In genomic region chr15:78720094-78720493, GRCm38 (mm10) we compare ENCODE assay signal across 9 mouse cellular contexts. TPM values are rescaled to one million over a fixed set of nuclear protein-coding genes. Genes with fewer than 3 reads are reported as not detected.
DNase-seq lines count a peak whose midpoint lies in the region; ATAC-seq and TF ChIP-seq lines count a peak whose summit lies in the region.
"Had no signal": no experiment of that assay in that cellular context is flagged by ENCODE, and none has a peak within 500 bp of the region (broad histone marks: within the 10 kb centered on the region; RNA-seq: fewer than 3 reads in every experiment).

No protein-coding gene starts in this region.

- TF ChIP-seq EP300 in liver, postnatal 0 days (IDR thresholded peaks at IDR 0.05; ENCODE audit: low read depth): no peak

- WGBS in hindbrain, embryonic 12.5 days: 2% methylated on average over 15 of the region's 16 CpGs
- WGBS in liver, postnatal 0 days (ENCODE audit: insufficient replicate concordance): 2% methylated on average over 16 of the region's 16 CpGs
- 2% methylated on average over 16 of the region's 16 CpGs for WGBS in neural tube, embryonic 13.5 days

- peak overlapping the region; percentile 33 for H3K4me2 ChIP-seq in hindbrain, embryonic 12.5 days (replicated peaks)
- no peak overlapping the region for H3K4me2 ChIP-seq in liver, postnatal 0 days (ENCODE audit: low read depth, low read length)
- peak overlapping the region; percentile 83; the same call in 1 of the 2 replicates for H3K4me2 ChIP-seq in neural tube, embryonic 13.5 days

- DNase-seq in left cerebral cortex, adult 18-20 months (ENCODE audit: low spot score in 2 of 2): peak; percentile 76 to 86
- DNase-seq in left cerebral cortex, adult 11 months (ENCODE audit: low spot score): no peak
- DNase-seq in liver, postnatal 0 days: peak; percentile 66
- peak; percentile 74 for DNase-seq in thymus, postnatal 25 days

- no peak overlapping the region for H3K27ac ChIP-seq in bone marrow macrophage, adult 2 months (ENCODE audit: insufficient read depth, low read depth, low read length)
- no peak overlapping the region for H3K27ac ChIP-seq in embryonic fibroblast, embryonic 13.5 days (ENCODE audit: insufficient read depth, low read length)
- H3K27ac ChIP-seq in hindbrain, embryonic 12.5 days: no peak overlapping the region
- H3K27ac ChIP-seq in liver, postnatal 0 days (ENCODE audit: low read depth): no peak overlapping the region
- H3K27ac ChIP-seq in neural tube, embryonic 13.5 days (replicated peaks): no peak overlapping the region

- no peak overlapping the region for H3K4me3 ChIP-seq in bone marrow macrophage, adult 2 months (ENCODE audit: insufficient read depth, low read length)
- H3K4me3 ChIP-seq in embryonic fibroblast, embryonic 13.5 days (ENCODE audit: insufficient read depth, low read length): no peak overlapping the region
- H3K4me3 ChIP-seq in hindbrain, embryonic 12.5 days: no peak overlapping the region
- H3K4me3 ChIP-seq in liver, postnatal 0 days (ENCODE audit: low read depth, low read length): no peak overlapping the region
- no peak overlapping the region for H3K4me3 ChIP-seq in neural tube, embryonic 13.5 days
- H3K4me3 ChIP-seq: erythroblast, embryonic 14.5 days had no signal

- H3K27me3 ChIP-seq in hindbrain, embryonic 12.5 days: peaks cover 65% of the 10 kb centered on the region
- peaks cover 62% of the 10 kb centered on the region for H3K27me3 ChIP-seq in liver, postnatal 0 days (ENCODE audit: insufficient read depth, low read length)
- peaks cover 42% of the 10 kb centered on the region for H3K27me3 ChIP-seq in neural tube, embryonic 13.5 days

- H3K9ac ChIP-seq in hindbrain, embryonic 12.5 days: no peak overlapping the region
- H3K9ac ChIP-seq in liver, postnatal 0 days (replicated peaks): no peak overlapping the region
- no peak overlapping the region for H3K9ac ChIP-seq in neural tube, embryonic 13.5 days

- TF ChIP-seq CTCF in bone marrow macrophage, adult 2 months (IDR thresholded peaks at IDR 0.05; ENCODE audit: low read depth, low read length): peak; percentile 39; the same call in 1 of the 2 replicates
- peak; percentile 60 for TF ChIP-seq CTCF in embryonic fibroblast, embryonic 13.5 days (IDR thresholded peaks at IDR 0.05; ENCODE audit: borderline replicate concordance, insufficient read depth, low read length)
- peak; percentile 77 for TF ChIP-seq CTCF in liver, postnatal 0 days (IDR thresholded peaks at IDR 0.05; ENCODE audit: low read depth)

- no peak for ATAC-seq in hindbrain, embryonic 12.5 days (ENCODE audit: low FRiP score)
- no peak for ATAC-seq in liver, postnatal 0 days
- peak; percentile 13; the same call in 1 of the 2 replicates for ATAC-seq in neural tube, embryonic 13.5 days (ENCODE audit: low read depth)

- TF ChIP-seq POLR2A in bone marrow macrophage, adult 2 months (IDR thresholded peaks at IDR 0.05; ENCODE audit: borderline replicate concordance, low read depth, low read length): no peak
- TF ChIP-seq POLR2A in embryonic fibroblast, embryonic 13.5 days (IDR thresholded peaks at IDR 0.05; ENCODE audit: low read depth, low read length): no peak

- H3K4me1 ChIP-seq in bone marrow macrophage, adult 2 months (ENCODE audit: control insufficient read depth, insufficient read depth, low read length): peaks cover 7% of the 10 kb centered on the region
- no peaks in the 10 kb centered on the region for H3K4me1 ChIP-seq in embryonic fibroblast, embryonic 13.5 days (ENCODE audit: control insufficient read depth, insufficient read depth, low read length)
- H3K4me1 ChIP-seq in hindbrain, embryonic 12.5 days: peaks cover 37% of the 10 kb centered on the region
- 0 out of 2 replicates have a peak, but pooled peaks cover 4% of the 10 kb centered on the region for H3K4me1 ChIP-seq in liver, postnatal 0 days (ENCODE audit: insufficient read depth)
- peaks cover 53% of the 10 kb centered on the region for H3K4me1 ChIP-seq in neural tube, embryonic 13.5 days (replicated peaks)

- H3K36me3 ChIP-seq in hindbrain, embryonic 12.5 days: no peaks in the 10 kb centered on the region
- no peaks in the 10 kb centered on the region for H3K36me3 ChIP-seq in liver, postnatal 0 days (replicated peaks; ENCODE audit: insufficient read depth, low read length)
- H3K36me3 ChIP-seq in neural tube, embryonic 13.5 days: no peaks in the 10 kb centered on the region

- H3K9me3 ChIP-seq in hindbrain, embryonic 12.5 days (replicated peaks): no peaks in the 10 kb centered on the region
- no peaks in the 10 kb centered on the region for H3K9me3 ChIP-seq in liver, postnatal 0 days (ENCODE audit: low read length)
- no peaks in the 10 kb centered on the region for H3K9me3 ChIP-seq in neural tube, embryonic 13.5 days

RNA-seq across cellular contexts. Expression of gene Elfn2, which starts 1.5 kb away (rescaled TPM):
- 100 to 1,000 TPM; 165 to 168 TPM for total RNA-seq in left cerebral cortex, adult 18-20 months (2021)
- not detected in 2 replicates for polyA plus RNA-seq in bone marrow macrophage, adult 2 months (2012; ENCODE audit: insufficient read depth, insufficient read length, missing spikeins)
- not detected in 2 replicates for polyA plus RNA-seq in embryonic fibroblast, embryonic 13.5 days (2011; ENCODE audit: insufficient read length, low read depth, missing spikeins)
- polyA plus RNA-seq in hindbrain, embryonic 12.5 days (2016; fragmentation: Nextera tagmentation; extraction: Ambion mirVana): 2.4 and 2.5 TPM in 2 replicates
- not detected in 2 replicates for polyA plus RNA-seq in liver, postnatal 0 days (2015; fragmentation: Nextera tagmentation; extraction: Ambion mirVana)
- 5.5 and 6.0 TPM in 2 replicates for polyA plus RNA-seq in neural tube, embryonic 13.5 days (2015; fragmentation: Nextera tagmentation; extraction: Ambion mirVana)

RNA-seq across cellular contexts. Expression of gene Mfng, which starts 53.2 kb away (rescaled TPM):
- total RNA-seq in left cerebral cortex, adult 18-20 months (2021): 1 to 10 TPM; 3.8 to 4.2 TPM
- 14.0 and 16.2 TPM in 2 replicates for polyA plus RNA-seq in bone marrow macrophage, adult 2 months (2012; ENCODE audit: insufficient read depth, insufficient read length, missing spikeins)
- polyA plus RNA-seq in embryonic fibroblast, embryonic 13.5 days (2011; ENCODE audit: insufficient read length, low read depth, missing spikeins): not detected in 2 replicates
- polyA plus RNA-seq in hindbrain, embryonic 12.5 days (2016; fragmentation: Nextera tagmentation; extraction: Ambion mirVana): 51.7 and 58.0 TPM in 2 replicates
- 4.7 and 4.8 TPM in 2 replicates for polyA plus RNA-seq in liver, postnatal 0 days (2015; fragmentation: Nextera tagmentation; extraction: Ambion mirVana)
- polyA plus RNA-seq in neural tube, embryonic 13.5 days (2015; fragmentation: Nextera tagmentation; extraction: Ambion mirVana): 34.2 and 34.4 TPM in 2 replicates
